Mouse (Mus musculus) forebrain, embryonic 16.5 days (tissue): ENCODE results near the gene Prdx1. TPM values are rescaled to one million over a fixed set of nuclear protein-coding genes. Genes with fewer than 3 reads are reported as not detected.

Source experiments
- ATAC-seq: fragments of 200-750 bp; cut with Nextera tagmentation; 2 replicates; pipeline ENCODE4 v1.8.0; 2017; ENCODE audit warnings: mild to moderate bottlenecking, moderate library complexity
- H3K27ac ChIP-seq: fragments of 300-500 bp; sonication (generic); 2 replicates; pipeline ENCODE4 v1.5.1; 2014; ENCODE audit warnings: low read length, control low read depth
- H3K27me3 ChIP-seq: fragments of 300-500 bp; sonication (generic); replicated peaks from 2 replicates; pipeline ENCODE4 v1.6.1; 2014; ENCODE audit warnings: low read length; ENCODE audit not compliant: control insufficient read depth, insufficient read depth
- H3K36me3 ChIP-seq: fragments of 300-500 bp; sonication (generic); 2 replicates; pipeline ENCODE4 v1.6.1; 2014; ENCODE audit not compliant: control insufficient read depth, insufficient read depth
- H3K4me1 ChIP-seq: fragments of 300-500 bp; sonication (generic); replicated peaks from 2 replicates; pipeline ENCODE4 v1.6.1; 2014; ENCODE audit warnings: low read length; ENCODE audit not compliant: control insufficient read depth, insufficient read depth
- H3K4me2 ChIP-seq: fragments of 300-500 bp; sonication (generic); 2 replicates; pipeline ENCODE4 v1.6.1; 2014; ENCODE audit warnings: mild to moderate bottlenecking, low read length, control low read depth
- H3K4me3 ChIP-seq: fragments of 300-500 bp; sonication (generic); replicated peaks from 2 replicates; pipeline ENCODE4 v1.5.1; 2014; ENCODE audit warnings: mild to moderate bottlenecking, low read length, control low read depth
- H3K9ac ChIP-seq: fragments of 300-500 bp; sonication (generic); replicated peaks from 2 replicates; pipeline ENCODE4 v1.6.1; 2014; ENCODE audit warnings: low read depth, low read length, control low read depth
- H3K9me3 ChIP-seq: fragments of 300-500 bp; sonication (generic); 2 replicates; pipeline ENCODE4 v1.6.1; 2016; ENCODE audit warnings: low read length; ENCODE audit not compliant: control insufficient read depth
- WGBS: fragments of 180-500 bp; shearing (Covaris S2); extraction: QIAGEN DNeasy Blood & Tissue Kit; methylation state at CpG from one replicate; pipeline ENCODE4 v1.1.7; 2014; 5-methylcytosine and 5-hydroxymethylcytosine counted together
- polyA plus RNA-seq: library from polyadenylated mRNA; unstranded; fragments of >200 nt; fragmentation: Nextera tagmentation; extraction: Ambion mirVana; gene quantifications from 2 replicates; pipeline ENCODE4 v1.2.1, GENCODE M21; 2015

Gene Prdx1
- polyA plus RNA-seq, 1 experiment from 2014 or later = 455 TPM

DNA sequence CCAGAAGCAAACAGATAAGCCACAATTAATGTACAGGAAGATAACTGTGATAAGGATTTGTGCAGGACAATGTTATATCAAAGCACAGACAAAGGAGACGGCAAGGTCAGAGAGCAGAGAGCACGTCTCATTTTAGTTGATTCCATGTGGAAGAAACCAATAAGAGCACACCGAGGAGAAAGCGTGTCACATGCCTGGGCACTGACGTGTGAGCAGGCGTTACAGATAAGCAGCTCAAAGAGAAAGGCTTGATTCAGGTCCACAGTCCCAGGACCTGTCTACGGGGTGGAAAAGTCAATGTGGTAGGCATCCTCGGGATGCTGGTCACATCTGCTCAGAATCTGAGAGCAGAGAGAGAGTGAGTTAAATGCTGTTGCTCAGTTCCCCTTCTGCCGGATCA is 45.7 kb downstream of the Prdx1 start:
- no peak for ATAC-seq
- H3K9ac ChIP-seq = no peak overlapping the region
- no peak overlapping the region for H3K4me3 ChIP-seq
- no peak overlapping the region for H3K4me2 ChIP-seq
- H3K9me3 ChIP-seq = no peaks in the 10 kb centered on the region
- no peaks in the 10 kb centered on the region for H3K27me3 ChIP-seq
- H3K4me1 ChIP-seq = no peaks in the 10 kb centered on the region
- no peaks in the 10 kb centered on the region for H3K36me3 ChIP-seq
- 93% methylated on average over 9 of the region's 9 CpGs for WGBS
- no peak overlapping the region for H3K27ac ChIP-seq

GRCm38 (mm10) chr4:116732355-116732754 is 47.0 kb downstream of the Prdx1 start:
- ATAC-seq = no peak
- H3K4me2 ChIP-seq = no peak overlapping the region
- H3K9ac ChIP-seq = no peak overlapping the region
- H3K4me1 ChIP-seq = no peaks in the 10 kb centered on the region
- H3K36me3 ChIP-seq = no peaks in the 10 kb centered on the region
- no peaks in the 10 kb centered on the region for H3K9me3 ChIP-seq
- no peak overlapping the region for H3K27ac ChIP-seq
- H3K4me3 ChIP-seq = no peak overlapping the region
- 92% methylated on average over 5 of the region's 5 CpGs for WGBS
- no peaks in the 10 kb centered on the region for H3K27me3 ChIP-seq

GRCm38 (mm10) chr4:116734996-116735395 is 49.7 kb downstream of the Prdx1 start:
- Histone ChIP-seq H3K4me2 (no peak overlapping the region), H3K4me3 (no peak overlapping the region), H3K27me3 (no peaks in the 10 kb centered on the region), H3K9ac (no peak overlapping the region), H3K4me1 (no peaks in the 10 kb centered on the region), H3K9me3 (no peaks in the 10 kb centered on the region), H3K27ac (no peak overlapping the region), H3K36me3 (no peaks in the 10 kb centered on the region)
- no peak for ATAC-seq
- WGBS = 90% methylated on average over 2 of the region's 2 CpGs

GRCm38 (mm10) chr4:116738972-116739751 is 53.8 kb downstream of the Prdx1 start:
- no peak for ATAC-seq
- H3K9ac ChIP-seq = no peak overlapping the region
- 79% methylated on average over 9 of the region's 9 CpGs for WGBS
- no peaks in the 10 kb centered on the region for H3K27me3 ChIP-seq
- no peaks in the 10 kb centered on the region for H3K9me3 ChIP-seq
- H3K4me3 ChIP-seq = no peak overlapping the region
- no peaks in the 10 kb centered on the region for H3K36me3 ChIP-seq
- H3K4me2 ChIP-seq = no peak overlapping the region
- H3K27ac ChIP-seq = no peak overlapping the region
- no peaks in the 10 kb centered on the region for H3K4me1 ChIP-seq

GRCm38 (mm10) chr4:116749750-116750149 is 64.4 kb downstream of the Prdx1 start:
- 96% methylated on average over 2 of the region's 2 CpGs for WGBS
- no peaks in the 10 kb centered on the region for H3K9me3 ChIP-seq
- H3K4me3 ChIP-seq = no peak overlapping the region
- no peak overlapping the region for H3K4me2 ChIP-seq
- H3K9ac ChIP-seq = no peak overlapping the region
- H3K36me3 ChIP-seq = no peaks in the 10 kb centered on the region
- no peaks in the 10 kb centered on the region for H3K27me3 ChIP-seq
- H3K27ac ChIP-seq = no peak overlapping the region
- no peaks in the 10 kb centered on the region for H3K4me1 ChIP-seq
- ATAC-seq = no peak

Other genes with a start within 250 kb of the Prdx1 start
- 54.3 and 57.3 TPM in 2 replicates for gene Mast2, start 221.4 kb upstream of the Prdx1 start, polyA plus RNA-seq
- 18.4 and 20.7 TPM in 2 replicates for gene Ipp, start 178.0 kb upstream of the Prdx1 start, polyA plus RNA-seq
- gene Tmem69, start 129.6 kb upstream of the Prdx1 start, polyA plus RNA-seq = 28.3 and 30.0 TPM in 2 replicates
- 19.0 and 22.9 TPM in 2 replicates for gene Gpbp1l1, start 127.9 kb upstream of the Prdx1 start, polyA plus RNA-seq
- 1.9 and 3.6 TPM in 2 replicates for gene Ccdc17, start 88.9 kb upstream of the Prdx1 start, polyA plus RNA-seq
- 127 and 131 TPM in 2 replicates for gene Nasp, start 57.6 kb upstream of the Prdx1 start, polyA plus RNA-seq
- 794 and 796 TPM in 2 replicates for gene Akr1a1, start 33.9 kb upstream of the Prdx1 start, polyA plus RNA-seq
- 24.9 and 27.8 TPM in 2 replicates for gene Mmachc, start 22.9 kb downstream of the Prdx1 start, polyA plus RNA-seq
- 14.1 and 14.8 TPM in 2 replicates for gene Ccdc163, start 23.0 kb downstream of the Prdx1 start, polyA plus RNA-seq
- 4.3 and 5.2 TPM in 2 replicates for gene Tesk2, start 35.4 kb downstream of the Prdx1 start, polyA plus RNA-seq
- 32.6 and 36.7 TPM in 2 replicates for gene Toe1, start 122.1 kb downstream of the Prdx1 start, polyA plus RNA-seq
- gene Mutyh, start 122.2 kb downstream of the Prdx1 start, polyA plus RNA-seq = 8.4 and 10.2 TPM in 2 replicates
- gene Hpdl, start 136.2 kb downstream of the Prdx1 start, polyA plus RNA-seq = 0.48 and 0.52 TPM in 2 replicates
- 8.8 and 9.1 TPM in 2 replicates for gene Zswim5, start 191.8 kb downstream of the Prdx1 start, polyA plus RNA-seq